Mouse (Mus musculus) regulatory T cell (primary cell): Measurements from ENCODE around the gene Ubtf.
"Not testable (repeated sequence)": the region's sequence is repeated elsewhere in the genome, so short reads cannot be mapped to it uniquely, and the experiment has no call there.

Experiments
- in situ Hi-C: fragments of 300-600 bp; cut with MboI, MseI; formaldehyde crosslinking; loops from one replicate; pipeline ENCODE4 v1.15.1; 2025; ENCODE audit warnings: high pct_unique_total_duplicates

The Ubtf gene

GRCm38 (mm10) chr11:102319410-102319792 lies at the start of gene Ubtf:
Gene Ubtf, minus strand, starts transcription at chr11:102319742.
- in situ Hi-C loops: no loop called here

DNA sequence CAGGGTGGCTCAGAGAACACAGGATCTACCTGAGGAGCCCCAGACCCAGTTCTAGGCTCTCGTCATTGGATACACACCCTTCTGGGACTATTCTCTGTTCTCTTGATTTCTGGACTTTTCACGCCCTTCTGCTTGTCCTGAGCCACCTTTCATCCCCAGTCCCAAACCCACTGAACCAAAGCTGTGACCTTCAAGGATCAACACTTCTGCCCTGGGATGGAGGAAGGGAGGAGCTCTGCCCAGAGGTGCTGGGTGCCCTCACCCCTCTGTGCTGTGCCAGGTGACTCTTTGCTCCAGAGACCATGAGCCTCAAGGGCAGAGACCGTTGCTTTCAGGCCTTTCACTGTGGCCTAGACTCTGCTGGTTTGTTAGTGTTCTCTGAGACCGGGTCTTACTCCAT lies 49.7 kb upstream of the Ubtf start:
- in situ Hi-C loops: no loop called here

DNA sequence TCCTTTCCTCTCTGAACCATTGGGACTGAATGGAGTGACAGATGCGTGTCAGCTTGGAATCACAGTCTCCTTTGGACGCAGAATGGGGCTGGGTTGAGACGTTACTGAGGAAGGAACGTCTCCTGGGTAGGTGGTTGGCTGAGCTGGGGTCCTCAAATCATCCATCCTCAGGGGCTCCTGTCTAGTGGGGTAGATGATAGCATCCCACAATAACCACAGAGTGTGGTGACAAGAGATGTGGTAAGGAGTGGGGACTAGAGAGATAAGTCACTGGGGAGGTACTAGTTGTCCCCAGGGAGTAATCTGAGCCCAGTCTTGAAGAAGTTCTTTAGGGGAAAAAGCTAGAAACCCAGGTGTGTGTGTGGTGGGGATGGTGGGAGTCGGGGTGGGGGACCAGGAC lies 48.8 kb upstream of the Ubtf start:
- in situ Hi-C loops: no loop called here

DNA sequence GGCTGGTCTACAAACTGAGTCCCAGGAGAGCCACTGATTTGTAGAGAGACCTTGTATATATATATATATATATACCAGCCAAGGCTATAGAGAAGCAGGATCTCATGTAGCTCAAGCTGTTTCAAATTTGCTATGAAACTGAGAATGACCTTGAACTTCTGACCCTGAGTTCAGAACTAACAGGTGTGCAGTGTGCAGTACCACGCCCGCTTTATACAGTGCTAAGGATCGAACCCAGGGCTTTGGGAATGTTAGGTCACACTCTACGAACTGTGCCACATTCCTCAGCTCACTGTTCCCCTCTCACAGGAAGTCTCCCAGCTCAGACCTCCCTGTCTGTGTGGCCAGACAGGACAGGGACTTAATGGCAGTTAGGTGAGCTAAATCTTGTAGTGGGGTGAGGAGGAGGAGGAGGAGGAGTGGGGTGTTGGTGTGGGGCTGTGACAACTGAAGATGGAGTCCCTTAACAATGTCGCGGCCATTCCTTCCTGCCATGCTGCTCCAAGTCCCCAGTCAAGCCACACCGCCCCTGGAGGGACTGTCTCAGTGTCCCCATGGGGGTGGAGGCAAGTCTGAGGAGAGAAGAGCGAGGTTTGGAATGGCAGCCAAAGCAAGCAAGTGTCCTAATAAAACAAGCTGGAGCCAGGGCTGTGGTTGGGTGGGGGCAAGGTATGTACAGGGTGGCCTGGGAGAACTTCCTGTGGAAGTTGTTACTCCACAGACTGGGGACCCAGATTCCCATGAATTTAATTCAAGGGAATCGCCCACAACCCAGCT lies 48.1 kb upstream of the Ubtf start:
- in situ Hi-C loops: no loop called here

DNA sequence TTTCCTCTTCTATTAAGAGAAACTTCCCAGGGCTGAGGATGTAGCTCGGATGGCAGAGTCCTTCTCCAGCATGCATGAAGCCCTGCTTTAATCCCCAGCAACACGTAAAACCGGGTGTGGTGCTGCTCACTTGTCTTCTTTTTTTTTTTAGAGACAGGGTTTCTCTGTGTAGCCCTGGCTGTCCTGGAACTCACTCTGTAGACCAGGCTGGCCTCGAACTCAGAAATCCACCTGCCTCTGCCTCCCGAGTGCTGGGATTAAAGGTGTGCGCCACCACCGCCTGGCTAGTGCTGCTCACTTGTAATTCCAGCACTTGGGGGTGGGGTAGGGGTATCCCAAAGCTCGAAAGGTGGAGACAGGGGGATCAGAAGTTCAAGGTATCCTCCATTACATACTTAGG lies 46.6 kb upstream of the Ubtf start, which contains the start of gene Slc4a1:
Slc4a1 (minus strand) TSS at position 101 of the 400 bp plus-strand sequence.
- in situ Hi-C loops: not testable (repeated sequence)

GRCm38 (mm10) chr11:102365699-102366098 lies 46.2 kb upstream of the Ubtf start:
- in situ Hi-C loops: no loop called here

DNA sequence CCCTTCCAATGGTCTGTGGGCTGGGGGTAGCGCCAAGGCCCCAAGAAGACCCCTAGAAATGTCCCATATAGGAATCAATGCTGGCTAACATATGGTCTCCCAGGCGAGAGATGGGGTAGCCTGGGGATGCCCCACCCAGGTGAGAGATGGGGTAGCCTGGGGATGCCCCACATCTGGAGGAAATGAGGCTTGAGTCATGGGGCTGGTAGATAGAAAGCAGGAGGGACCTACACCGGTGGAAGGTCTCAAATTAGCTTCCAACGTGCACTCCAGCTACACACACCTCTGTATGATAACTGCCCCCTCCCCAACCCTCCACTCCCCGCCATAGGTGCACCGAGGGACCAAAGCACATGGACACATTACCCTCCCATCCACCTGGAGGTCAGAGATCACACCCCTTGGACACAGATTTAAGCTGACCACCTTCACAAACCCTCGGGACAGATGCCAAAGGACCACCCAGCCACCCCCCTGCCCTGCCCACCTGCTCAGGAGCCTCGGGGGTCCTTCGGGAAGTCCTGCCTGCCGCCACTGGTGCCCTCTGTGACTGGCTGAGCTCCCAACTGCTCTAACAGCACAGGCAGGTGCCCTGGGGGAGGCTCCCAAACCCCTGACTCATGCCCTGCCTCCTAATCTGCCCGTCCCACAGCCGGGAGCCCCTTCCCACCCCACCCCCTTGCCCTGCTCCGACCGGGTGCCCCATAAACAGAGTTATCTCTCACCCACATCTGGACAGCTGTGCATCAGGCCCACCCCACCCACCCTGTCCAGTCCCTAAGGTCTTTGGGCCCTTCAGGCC lies 45.2 kb upstream of the Ubtf start:
- in situ Hi-C loops: no loop called here

DNA sequence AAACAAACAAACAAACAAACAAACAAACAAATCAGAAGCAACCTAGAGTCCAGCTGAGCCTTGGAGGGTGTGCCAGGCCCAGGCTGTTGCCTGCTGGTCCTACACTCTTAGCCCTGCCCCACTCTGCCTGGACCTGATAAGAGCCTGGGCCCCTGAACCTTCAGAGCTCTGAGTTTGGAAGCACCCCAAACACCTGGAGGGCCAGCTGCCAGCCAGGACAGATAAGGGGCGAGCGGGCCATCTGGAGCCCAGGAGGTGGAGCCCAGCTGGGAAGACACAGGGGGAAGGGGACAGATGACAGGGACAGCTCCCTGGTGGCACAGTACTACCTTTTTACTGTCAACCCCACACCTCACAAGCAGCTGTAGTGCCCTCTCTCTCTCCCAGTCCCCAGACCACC lies 44.1 kb upstream of the Ubtf start:
- in situ Hi-C loops: no loop called here

- in situ Hi-C loops: no loop called here
Observed at GRCm38 (mm10) chr11:102361776-102362495, 42.4 kb upstream of the Ubtf start.

- in situ Hi-C loops: no loop called here
Observed at GRCm38 (mm10) chr11:102358365-102358764, 38.8 kb upstream of the Ubtf start.

DNA sequence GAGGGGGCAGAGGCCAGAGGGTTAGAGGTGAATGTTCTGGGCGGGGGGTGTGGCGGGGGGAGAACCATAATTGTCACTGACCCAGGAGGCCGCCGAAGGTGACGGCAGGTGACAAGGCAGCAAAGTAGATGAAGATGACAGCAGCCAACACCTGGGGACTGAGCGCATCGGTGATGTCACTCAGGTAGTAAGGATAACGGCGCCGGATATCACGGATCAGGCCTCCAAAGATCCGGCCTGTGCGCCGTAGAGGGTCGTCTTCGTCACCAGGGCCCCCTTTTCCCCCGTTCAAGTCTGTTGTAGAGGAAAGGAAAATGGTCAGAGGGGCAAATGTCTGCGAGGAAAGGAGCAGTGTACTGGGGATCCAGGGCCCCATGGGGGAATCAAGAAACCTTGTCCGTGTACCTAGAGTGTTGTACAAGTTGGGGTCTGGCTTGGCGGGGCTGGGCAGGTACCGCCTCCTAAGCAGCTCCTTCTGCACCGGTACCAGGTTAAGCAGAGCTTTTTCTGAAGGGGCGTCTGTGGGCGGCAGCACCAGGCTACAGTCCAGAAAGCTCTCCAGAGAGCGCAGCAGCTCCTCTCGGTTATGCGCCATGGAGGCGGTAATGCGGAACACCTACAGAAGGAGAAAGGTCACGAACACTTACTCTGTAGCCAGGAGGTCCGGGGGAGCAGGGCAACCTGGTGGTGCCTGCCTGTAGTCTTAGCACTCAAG lies 37.3 kb upstream of the Ubtf start:
- in situ Hi-C loops: no loop called here

GRCm38 (mm10) chr11:102356190-102356589 lies 36.6 kb upstream of the Ubtf start:
- in situ Hi-C loops: no loop called here

DNA sequence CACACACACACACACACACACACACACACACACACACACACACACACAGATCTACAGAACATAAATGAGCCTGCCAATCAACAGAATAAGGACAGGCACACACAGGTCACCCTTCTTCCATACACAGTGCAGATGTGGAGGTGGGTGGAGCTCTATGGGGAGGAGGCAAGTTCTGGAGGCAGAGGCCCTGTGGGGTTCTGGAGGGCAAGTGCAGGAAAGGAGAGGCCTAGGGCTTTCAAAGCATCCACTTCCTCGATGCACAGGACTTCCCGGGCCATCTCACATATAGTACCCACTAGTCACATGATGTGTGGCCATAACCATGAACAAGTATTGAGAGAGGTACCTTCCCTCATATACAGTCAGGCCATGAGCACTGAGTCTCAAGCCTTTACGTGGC lies 36.0 kb upstream of the Ubtf start:
- in situ Hi-C loops: no loop called here

- in situ Hi-C loops: no loop called here
Observed at GRCm38 (mm10) chr11:102353021-102353431, 33.5 kb upstream of the Ubtf start.

- in situ Hi-C loops: no loop called here
Observed at GRCm38 (mm10) chr11:102352378-102352777, 32.8 kb upstream of the Ubtf start.

- in situ Hi-C loops: no loop called here
Observed at GRCm38 (mm10) chr11:102350981-102351523, 31.5 kb upstream of the Ubtf start.

DNA sequence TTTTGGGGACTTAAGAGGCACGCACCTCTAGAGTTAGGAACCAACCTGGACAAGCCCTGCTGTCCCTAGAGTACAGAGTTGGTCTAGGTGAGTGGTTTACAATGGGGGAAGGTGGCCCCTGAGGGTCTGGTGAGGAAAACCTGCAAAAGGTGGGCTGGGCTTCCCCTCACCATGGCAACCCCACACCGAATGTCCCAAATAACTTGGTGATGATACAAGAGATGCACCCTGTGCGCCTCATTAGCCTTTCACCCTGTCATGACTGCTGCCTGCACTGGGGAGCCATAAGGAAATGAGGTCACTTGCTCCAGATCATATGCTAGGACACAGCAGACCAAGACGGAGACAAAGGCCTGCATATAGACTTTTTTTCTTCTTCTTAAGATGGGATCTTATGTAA lies 30.9 kb upstream of the Ubtf start:
- in situ Hi-C loops: no loop called here

GRCm38 (mm10) chr11:102349189-102349954 lies 29.8 kb upstream of the Ubtf start:
- in situ Hi-C loops: no loop called here

GRCm38 (mm10) chr11:102348771-102349170 lies 29.2 kb upstream of the Ubtf start:
- in situ Hi-C loops: no loop called here

DNA sequence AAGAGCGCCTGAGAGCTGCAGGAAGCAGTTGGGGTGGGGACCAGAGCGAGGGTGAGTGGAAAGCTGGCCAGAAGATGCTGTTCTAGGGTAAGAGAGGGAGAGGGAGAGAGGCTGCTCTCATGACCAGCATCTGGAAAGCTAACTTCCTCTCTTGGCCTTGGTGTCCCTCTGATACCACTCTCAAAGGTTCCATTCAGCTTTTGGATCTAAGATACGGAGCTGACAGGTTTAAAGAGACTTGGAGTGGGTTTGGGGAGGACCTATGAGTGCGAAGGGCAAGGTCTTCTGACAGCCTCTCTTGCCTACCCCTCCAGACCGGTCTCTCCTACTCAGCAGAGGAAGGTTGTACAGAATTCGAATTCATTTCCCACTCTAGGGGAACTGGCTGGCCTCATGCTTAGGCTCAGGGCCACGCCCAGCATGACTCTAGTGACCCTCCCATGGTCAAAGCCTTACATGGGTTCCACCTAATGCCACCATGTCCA lies 28.6 kb upstream of the Ubtf start:
- in situ Hi-C loops: no loop called here
